Mouse (Mus musculus) thymus, postnatal 0 days (tissue): ENCODE data around the gene Nr2c2ap. TPM values are rescaled to one million over a fixed set of nuclear protein-coding genes. Genes with fewer than 3 reads are reported as not detected.

Experiments used
- DNase-seq: peaks from one replicate; pipeline ENCODE4 v3.0.0-alpha.2; 2015; ENCODE audit warnings: low spot score
- microRNA-seq: library from miRNA; unstranded; fragments of <30 nt; microRNA quantifications from one replicate; pipeline ENCODE4, GENCODE M21; 2016; ENCODE audit warnings: borderline number of aligned reads
- polyA plus RNA-seq: library from polyadenylated mRNA; unstranded; fragments of >200 nt; fragmentation: Nextera tagmentation; extraction: Ambion mirVana; gene quantifications from 2 replicates; pipeline ENCODE4 v1.2.1, GENCODE M21; 2015

Nr2c2ap gene
- polyA plus RNA-seq, 1 experiment from 2014 or later, result 60.6 TPM

- no peak for DNase-seq
These were observed 28.1 kb downstream of the Nr2c2ap start for GRCm38 (mm10) chr8:70159211-70159610.

- peak; percentile 68 for DNase-seq
These were observed 28.9 kb downstream of the Nr2c2ap start for GRCm38 (mm10) chr8:70160015-70160414.

DNA sequence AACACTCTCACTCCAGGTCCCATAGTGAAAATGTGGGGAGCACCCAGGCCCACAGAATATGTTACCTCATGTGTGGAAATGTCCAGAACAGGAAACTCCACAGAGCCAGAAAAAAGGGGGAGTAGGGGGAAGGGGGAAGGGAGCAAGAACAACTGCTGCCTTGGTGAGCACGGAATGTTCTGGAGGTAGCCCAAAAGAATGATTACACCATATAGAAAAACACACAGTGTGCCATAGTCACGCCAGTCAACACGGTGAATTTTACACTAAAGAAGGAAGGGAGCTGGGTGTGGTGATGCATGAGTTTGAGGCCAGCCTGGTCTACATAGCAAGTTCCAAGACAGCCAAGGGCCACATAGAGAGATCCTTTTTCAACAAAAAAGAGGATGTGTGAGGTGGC lies 32.2 kb downstream of the Nr2c2ap start:
- no peak for DNase-seq

DNA sequence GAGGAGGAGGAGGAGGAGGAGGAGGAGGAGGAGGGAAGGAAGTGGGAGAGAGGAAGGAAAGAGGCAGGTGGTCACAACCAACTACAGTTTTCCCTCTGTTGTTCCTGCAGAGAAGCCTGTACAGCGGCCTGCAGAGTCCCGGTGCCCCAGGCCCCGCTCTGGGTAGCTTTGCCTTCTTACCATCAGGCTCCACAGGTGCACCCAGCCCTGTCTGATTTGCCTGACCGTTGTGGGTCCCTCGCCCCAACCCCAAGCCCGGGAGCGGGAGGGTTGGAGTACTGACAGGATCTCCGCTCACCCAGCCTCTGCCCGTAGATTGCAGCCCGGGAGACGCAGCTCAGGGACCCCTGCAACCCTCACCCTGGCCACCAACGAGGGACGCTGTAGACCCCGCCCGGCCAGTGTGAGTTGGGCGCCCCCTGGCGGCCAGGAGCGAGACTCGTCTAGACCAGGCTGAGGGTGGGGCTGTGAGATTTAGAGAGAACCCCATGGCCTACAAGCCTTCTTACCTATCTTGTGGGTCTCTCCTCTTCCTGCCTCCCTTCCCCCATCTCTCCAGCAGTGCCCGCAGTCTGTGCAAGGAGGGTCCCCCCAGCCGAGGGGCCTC lies 35.5 kb downstream of the Nr2c2ap start:
- DNase-seq, result peak; percentile 89

DNA sequence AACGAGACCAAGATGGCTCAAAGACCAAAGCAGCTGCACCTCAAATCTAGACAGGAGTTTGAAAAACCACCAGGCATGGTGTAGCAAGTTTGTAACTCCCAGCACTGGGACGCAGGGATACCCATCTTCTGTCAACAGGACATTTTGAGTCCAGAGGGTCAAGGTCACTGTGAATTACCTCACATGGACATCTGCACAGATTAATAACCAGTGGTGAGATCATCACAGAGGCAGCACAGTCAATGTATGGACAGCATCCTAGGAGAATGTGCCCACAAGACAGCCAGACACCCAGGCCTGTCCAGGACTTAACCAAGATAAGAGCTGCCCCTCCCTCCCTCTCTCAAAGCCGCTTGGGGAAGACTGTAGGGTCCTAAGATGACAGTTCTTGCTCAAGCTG lies 39.0 kb downstream of the Nr2c2ap start:
- DNase-seq, result no peak

GRCm38 (mm10) chr8:70170748-70171147 lies 39.6 kb downstream of the Nr2c2ap start:
- DNase-seq, result no peak

- no peak for DNase-seq
These were observed 40.1 kb downstream of the Nr2c2ap start for GRCm38 (mm10) chr8:70171240-70171639.

DNA sequence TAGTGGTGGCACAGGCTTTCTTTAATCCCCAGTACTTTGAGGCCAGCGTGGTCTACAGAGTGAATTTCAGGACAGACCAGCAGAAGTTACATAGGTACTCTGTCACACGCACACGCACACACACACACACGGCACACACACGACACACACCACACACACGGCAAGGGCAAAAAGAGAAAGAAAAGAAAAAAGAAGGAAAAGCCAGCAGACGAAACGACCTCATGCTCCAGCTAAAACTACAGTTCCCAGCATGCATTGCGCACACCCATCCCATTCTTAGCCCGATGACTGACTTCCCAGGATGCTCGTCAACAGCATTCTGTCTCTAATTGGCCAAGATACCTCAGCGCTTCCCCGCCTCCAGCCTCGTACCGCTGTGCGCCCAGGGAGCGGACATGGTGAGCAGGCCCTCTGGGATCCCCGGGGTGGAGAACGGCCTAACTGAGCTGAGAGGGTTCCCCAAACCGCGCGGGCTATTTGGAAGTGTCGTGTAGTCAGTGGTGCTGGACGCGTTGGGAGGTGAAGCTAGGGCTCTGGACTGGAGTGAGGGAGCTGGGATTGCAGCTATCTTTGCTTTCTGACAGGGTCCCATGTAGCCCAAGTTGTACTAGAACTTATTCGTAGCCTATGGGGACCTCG lies 41.0 kb downstream of the Nr2c2ap start, which contains the start of gene Tmem161a:
Gene Tmem161a, plus strand, starts transcription at position 314 of the 639 bp plus-strand sequence.
- peak; percentile 93 for DNase-seq

DNA sequence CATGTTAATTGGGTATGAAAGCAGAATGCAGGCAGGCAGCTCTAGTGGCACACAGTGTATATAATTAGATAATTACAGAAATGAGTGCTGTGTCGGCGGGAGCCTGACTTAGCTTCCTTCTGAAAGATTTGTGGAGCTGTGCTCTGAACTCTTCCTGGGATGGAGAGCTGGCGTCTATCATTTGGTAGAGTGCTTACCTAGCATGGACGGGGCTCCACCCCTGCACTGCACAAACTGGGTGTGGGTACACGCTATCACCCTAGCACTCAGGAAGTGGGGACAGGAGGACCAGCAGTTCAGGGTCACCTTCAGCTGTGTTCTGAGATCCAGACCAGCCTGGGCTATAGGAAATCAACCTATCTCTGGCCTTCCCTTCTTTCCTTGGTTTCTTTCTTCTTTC lies 42.2 kb downstream of the Nr2c2ap start:
- no peak for DNase-seq

GRCm38 (mm10) chr8:70174079-70174478 lies 42.9 kb downstream of the Nr2c2ap start:
- DNase-seq, result no peak

- DNase-seq, result no peak
These were observed 47.1 kb downstream of the Nr2c2ap start for GRCm38 (mm10) chr8:70178231-70178630.

DNA sequence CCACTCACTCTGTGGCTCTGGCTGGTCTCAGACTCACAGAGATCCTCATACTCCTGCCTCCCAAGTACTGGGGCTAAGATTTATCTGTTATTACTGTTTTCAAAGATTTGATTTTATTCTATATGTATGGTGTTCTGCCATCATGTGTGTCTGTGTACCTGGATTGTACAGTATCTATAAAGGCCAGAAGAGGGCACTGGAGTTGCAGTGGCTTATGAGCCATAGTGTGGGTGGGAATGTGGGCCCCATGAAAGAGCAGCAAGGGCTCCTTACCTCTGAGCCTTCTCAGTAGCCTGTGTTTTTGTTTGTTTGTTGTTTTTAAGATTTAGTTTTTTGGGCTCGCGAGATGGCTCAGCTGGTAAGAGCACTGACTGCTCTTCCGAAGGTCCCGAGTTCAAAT lies 47.9 kb downstream of the Nr2c2ap start:
- DNase-seq, result peak; percentile 34

- DNase-seq, result no peak
These were observed 50.2 kb downstream of the Nr2c2ap start for GRCm38 (mm10) chr8:70181212-70181902.

DNA sequence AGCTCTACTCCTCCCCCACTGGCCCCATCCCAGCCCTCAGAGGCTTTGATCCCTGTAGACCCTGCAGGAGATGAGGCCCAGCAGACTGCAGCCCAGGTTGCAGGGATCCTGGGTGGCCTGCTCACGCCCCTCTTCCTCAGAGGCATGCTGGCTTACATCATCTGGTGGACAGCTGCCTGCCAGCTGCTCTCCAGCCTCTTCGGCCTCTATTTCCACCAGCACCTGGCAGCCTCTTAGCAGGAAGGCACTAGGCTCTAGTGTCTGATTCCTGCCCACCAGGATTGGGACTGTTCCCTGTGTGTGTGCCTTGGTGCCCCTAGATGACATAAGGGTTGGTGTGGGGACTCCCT lies 50.7 kb downstream of the Nr2c2ap start:
- no peak for DNase-seq

- DNase-seq, result no peak
These were observed 52.1 kb downstream of the Nr2c2ap start for GRCm38 (mm10) chr8:70183194-70183593.

Small RNA genes within 50 kb of the gene (microRNA-seq; reads per million reads assigned to microRNA genes)
- gene Mir7066, result not detected

Other genes starting within 250 kb of the Nr2c2ap start
- 0.09 and 0.16 TPM in 2 replicates for gene Cilp2, start 243.6 kb upstream of the Nr2c2ap start, polyA plus RNA-seq
- 5.0 and 5.1 TPM in 2 replicates for gene Tssk6, start 229.1 kb upstream of the Nr2c2ap start, polyA plus RNA-seq
- 228 and 241 TPM in 2 replicates for gene Ndufa13, start 228.8 kb upstream of the Nr2c2ap start, polyA plus RNA-seq
- gene Yjefn3, start 228.6 kb upstream of the Nr2c2ap start, polyA plus RNA-seq, result 3.7 and 4.0 TPM in 2 replicates
- gene Gatad2a, start 134.9 kb upstream of the Nr2c2ap start, polyA plus RNA-seq, result 60.6 and 60.8 TPM in 2 replicates
- 45.2 and 50.5 TPM in 2 replicates for gene Mau2, start 88.6 kb upstream of the Nr2c2ap start, polyA plus RNA-seq
- 40.7 and 44.3 TPM in 2 replicates for gene Sugp1, start 88.5 kb upstream of the Nr2c2ap start, polyA plus RNA-seq
- gene Tm6sf2, start 58.4 kb upstream of the Nr2c2ap start, polyA plus RNA-seq, result 0.43 and 0.62 TPM in 2 replicates
- 0.07 TPM in 1 of 2 replicates, not detected in the other for gene Hapln4, start 47.9 kb upstream of the Nr2c2ap start, polyA plus RNA-seq
- 0.03 and 0.05 TPM in 2 replicates for gene Ncan, start 10.5 kb upstream of the Nr2c2ap start, polyA plus RNA-seq
- 21.7 and 24.1 TPM in 2 replicates for gene Rfxank, start 7.8 kb downstream of the Nr2c2ap start, polyA plus RNA-seq
- 67.0 and 88.3 TPM in 2 replicates for gene Borcs8, start 8.2 kb downstream of the Nr2c2ap start, polyA plus RNA-seq
- 7.5 and 9.8 TPM in 2 replicates for gene Mef2b, start 8.4 kb downstream of the Nr2c2ap start, polyA plus RNA-seq
- 41.5 and 44.1 TPM in 2 replicates for gene Tmem161a, start 41.0 kb downstream of the Nr2c2ap start, polyA plus RNA-seq
- 6.2 and 9.0 TPM in 2 replicates for gene Slc25a42, start 81.0 kb downstream of the Nr2c2ap start, polyA plus RNA-seq
- 29.6 and 34.5 TPM in 2 replicates for gene Sugp2, start 102.9 kb downstream of the Nr2c2ap start, polyA plus RNA-seq
- gene Armc6, start 103.1 kb downstream of the Nr2c2ap start, polyA plus RNA-seq, result 17.9 and 18.4 TPM in 2 replicates
- 25.7 and 26.9 TPM in 2 replicates for gene Homer3, start 151.5 kb downstream of the Nr2c2ap start, polyA plus RNA-seq
- 53.6 and 58.1 TPM in 2 replicates for gene Ddx49, start 171.2 kb downstream of the Nr2c2ap start, polyA plus RNA-seq
- gene Cope, start 171.2 kb downstream of the Nr2c2ap start, polyA plus RNA-seq, result 314 and 316 TPM in 2 replicates
- gene Cers1, start 184.4 kb downstream of the Nr2c2ap start, polyA plus RNA-seq, result 0.19 and 0.40 TPM in 2 replicates
- 0.13 TPM in 1 of 2 replicates, not detected in the other for gene Gdf1, start 198.5 kb downstream of the Nr2c2ap start, polyA plus RNA-seq
- 16.4 and 22.6 TPM in 2 replicates for gene Upf1, start 221.9 kb downstream of the Nr2c2ap start, polyA plus RNA-seq
- gene Comp, start 242.2 kb downstream of the Nr2c2ap start, polyA plus RNA-seq, result 1.6 and 2.2 TPM in 2 replicates